Mouse (Mus musculus): ENCODE measurements around the gene Hoxa3.

Gene Hoxa3

GRCm38 (mm10) chr6:52156551-52157200 lies 56.5 kb downstream of the Hoxa3 start:
- DNase-seq (ENCODE audit: low spot score in 2 of 2) = no peak

- DNase-seq (ENCODE audit: low spot score in 2 of 2) = no peak
These were observed 57.7 kb downstream of the Hoxa3 start for GRCm38 (mm10) chr6:52155471-52155870.

- DNase-seq (ENCODE audit: low spot score in 2 of 2) = no peak
These were observed 59.1 kb downstream of the Hoxa3 start for GRCm38 (mm10) chr6:52154044-52154443.

GRCm38 (mm10) chr6:52153270-52153669 lies 59.9 kb downstream of the Hoxa3 start:
- DNase-seq (ENCODE audit: low spot score in 2 of 2) = no peak

GRCm38 (mm10) chr6:52152226-52153193 lies 60.6 kb downstream of the Hoxa3 start:
- no peak for DNase-seq (ENCODE audit: low spot score in 2 of 2)

GRCm38 (mm10) chr6:52151571-52151970 lies 61.6 kb downstream of the Hoxa3 start:
- DNase-seq (ENCODE audit: low spot score in 2 of 2) = no peak

- no peak for DNase-seq (ENCODE audit: low spot score in 2 of 2)
These were observed 62.7 kb downstream of the Hoxa3 start for GRCm38 (mm10) chr6:52150401-52150966.

- no peak for DNase-seq (ENCODE audit: low spot score in 2 of 2)
These were observed 74.0 kb downstream of the Hoxa3 start for GRCm38 (mm10) chr6:52139115-52139514.

- no peak for DNase-seq (ENCODE audit: low spot score in 2 of 2)
These were observed 74.6 kb downstream of the Hoxa3 start for GRCm38 (mm10) chr6:52138576-52138975.

GRCm38 (mm10) chr6:52137841-52138535 lies 75.1 kb downstream of the Hoxa3 start:
- no peak for DNase-seq (ENCODE audit: low spot score in 2 of 2)

GRCm38 (mm10) chr6:52123673-52124072 lies 89.5 kb downstream of the Hoxa3 start:
- no peak for DNase-seq (ENCODE audit: low spot score in 2 of 2)

- DNase-seq (ENCODE audit: low spot score in 2 of 2) = no peak
These were observed 92.0 kb downstream of the Hoxa3 start for GRCm38 (mm10) chr6:52121173-52121572.

Measured in frontal cortex, postnatal 14 days (tissue).